Mouse (Mus musculus): ENCODE results near the gene Polr3h.

DNA sequence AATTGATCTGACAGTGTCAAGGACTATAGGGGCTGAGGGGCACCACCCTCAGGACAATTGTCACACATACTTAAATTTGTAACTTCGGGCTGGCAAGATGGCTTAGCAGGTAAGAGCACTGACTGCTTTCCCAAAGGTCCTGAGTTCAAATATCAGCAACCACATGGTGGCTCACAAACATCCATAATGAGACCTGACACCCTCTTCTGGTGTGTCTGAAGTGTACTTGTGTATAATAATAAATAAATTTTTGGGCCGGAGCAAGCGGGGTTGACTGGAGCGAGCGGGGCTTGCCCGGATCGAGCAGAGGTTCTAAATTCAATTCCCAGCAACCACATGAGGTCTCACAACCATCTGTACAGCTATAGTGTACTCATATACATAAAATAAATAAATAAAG is 85.7 kb downstream of the Polr3h start:
- TF ChIP-seq CTCF (IDR thresholded peaks at IDR 0.05; ENCODE audit: borderline replicate concordance, extremely low read depth, insufficient read depth, insufficient read length) (no peak), POLR2A (IDR thresholded peaks at IDR 0.05; ENCODE audit: borderline replicate concordance, extremely low read depth, insufficient read depth, insufficient read length, poor library complexity, severe bottlenecking) (no peak)

Measured in brain, embryonic 14.5 days (tissue).